Mouse (Mus musculus): ENCODE results near the gene Wdr46. TPM values are rescaled to one million over a fixed set of nuclear protein-coding genes. Genes with fewer than 3 reads are reported as not detected.

Wdr46 gene
- polyA plus RNA-seq, 1 experiment from 2014 or later, result 19.7 TPM

- H3K27me3 ChIP-seq (ENCODE audit: control insufficient read depth, insufficient read depth, low read length), result no peaks in the 10 kb centered on the region
- no peak overlapping the region for H3K4me2 ChIP-seq
- peak; percentile 40; the same call in 1 of the 2 replicates for ATAC-seq (replicated peaks; ENCODE audit: insufficient number of reproducible peaks, low FRiP score, low TSS enrichment)
- H3K36me3 ChIP-seq (ENCODE audit: control insufficient read depth, insufficient read depth, low read length), result peaks cover under 1% of the 10 kb centered on the region; the same call in 1 of the 2 replicates
- no peaks in the 10 kb centered on the region for H3K4me1 ChIP-seq (ENCODE audit: control insufficient read depth, insufficient read depth, low read length)
- no peak overlapping the region for H3K4me3 ChIP-seq (ENCODE audit: low read depth, low read length)
- H3K9ac ChIP-seq (ENCODE audit: low read depth, low read length), result no peak overlapping the region
- no peaks in the 10 kb centered on the region for H3K9me3 ChIP-seq (replicated peaks; ENCODE audit: control insufficient read depth, low read length)
- H3K27ac ChIP-seq (ENCODE audit: low read depth, low read length), result no peak overlapping the region
- WGBS (ENCODE audit: insufficient replicate concordance), result 3% methylated on average over 9 of the region's 9 CpGs
Measured at GRCm38 (mm10) chr17:33968489-33968888, 28.0 kb downstream of the Wdr46 start.

GRCm38 (mm10) chr17:33968927-33969326 is 28.5 kb downstream of the Wdr46 start:
- ATAC-seq (replicated peaks; ENCODE audit: insufficient number of reproducible peaks, low FRiP score, low TSS enrichment), result no peak
- no peak overlapping the region for H3K27ac ChIP-seq (ENCODE audit: low read depth, low read length)
- no peak overlapping the region for H3K4me3 ChIP-seq (ENCODE audit: low read depth, low read length)
- no peaks in the 10 kb centered on the region for H3K9me3 ChIP-seq (replicated peaks; ENCODE audit: control insufficient read depth, low read length)
- no peak overlapping the region for H3K4me2 ChIP-seq
- H3K9ac ChIP-seq (ENCODE audit: low read depth, low read length), result no peak overlapping the region
- no peaks in the 10 kb centered on the region for H3K36me3 ChIP-seq (ENCODE audit: control insufficient read depth, insufficient read depth, low read length)
- H3K27me3 ChIP-seq (ENCODE audit: control insufficient read depth, insufficient read depth, low read length), result no peaks in the 10 kb centered on the region
- whole genome bisulfite sequencing (ENCODE audit: insufficient replicate concordance), result 30% methylated on average over 5 of the region's 5 CpGs
- H3K4me1 ChIP-seq (ENCODE audit: control insufficient read depth, insufficient read depth, low read length), result no peaks in the 10 kb centered on the region

- H3K27me3 ChIP-seq (ENCODE audit: control insufficient read depth, insufficient read depth, low read length), result no peaks in the 10 kb centered on the region
- H3K36me3 ChIP-seq (ENCODE audit: control insufficient read depth, insufficient read depth, low read length), result no peaks in the 10 kb centered on the region
- 64% methylated on average over 4 of the region's 4 CpGs for WGBS (ENCODE audit: insufficient replicate concordance)
- no peak overlapping the region for H3K27ac ChIP-seq (ENCODE audit: low read depth, low read length)
- no peak overlapping the region for H3K9ac ChIP-seq (ENCODE audit: low read depth, low read length)
- no peaks in the 10 kb centered on the region for H3K9me3 ChIP-seq (replicated peaks; ENCODE audit: control insufficient read depth, low read length)
- no peak overlapping the region for H3K4me2 ChIP-seq
- no peaks in the 10 kb centered on the region for H3K4me1 ChIP-seq (ENCODE audit: control insufficient read depth, insufficient read depth, low read length)
- ATAC-seq (replicated peaks; ENCODE audit: insufficient number of reproducible peaks, low FRiP score, low TSS enrichment), result no peak
- no peak overlapping the region for H3K4me3 ChIP-seq (ENCODE audit: low read depth, low read length)
Measured at GRCm38 (mm10) chr17:33969394-33969793, 28.9 kb downstream of the Wdr46 start.

- no peak overlapping the region for H3K4me3 ChIP-seq (ENCODE audit: low read depth, low read length)
- H3K27ac ChIP-seq (ENCODE audit: low read depth, low read length), result no peak overlapping the region
- 0% methylated on average over 1 of the region's 1 CpGs for WGBS (ENCODE audit: insufficient replicate concordance)
- ATAC-seq (replicated peaks; ENCODE audit: insufficient number of reproducible peaks, low FRiP score, low TSS enrichment), result no peak
- no peaks in the 10 kb centered on the region for H3K36me3 ChIP-seq (ENCODE audit: control insufficient read depth, insufficient read depth, low read length)
- H3K4me2 ChIP-seq, result no peak overlapping the region
- H3K4me1 ChIP-seq (ENCODE audit: control insufficient read depth, insufficient read depth, low read length), result no peaks in the 10 kb centered on the region
- no peaks in the 10 kb centered on the region for H3K9me3 ChIP-seq (replicated peaks; ENCODE audit: control insufficient read depth, low read length)
- peaks cover 13% of the 10 kb centered on the region for H3K27me3 ChIP-seq (ENCODE audit: control insufficient read depth, insufficient read depth, low read length)
- H3K9ac ChIP-seq (ENCODE audit: low read depth, low read length), result no peak overlapping the region
Measured at GRCm38 (mm10) chr17:33972691-33973090, 32.2 kb downstream of the Wdr46 start.

- H3K27ac ChIP-seq (ENCODE audit: low read depth, low read length), result no peak overlapping the region
- H3K4me2 ChIP-seq, result no peak overlapping the region
- no peaks in the 10 kb centered on the region for H3K36me3 ChIP-seq (ENCODE audit: control insufficient read depth, insufficient read depth, low read length)
- 54% methylated on average over 3 of the region's 3 CpGs for WGBS (ENCODE audit: insufficient replicate concordance)
- H3K4me1 ChIP-seq (ENCODE audit: control insufficient read depth, insufficient read depth, low read length), result peaks cover 5% of the 10 kb centered on the region
- H3K27me3 ChIP-seq (ENCODE audit: control insufficient read depth, insufficient read depth, low read length), result peaks cover 22% of the 10 kb centered on the region
- no peaks in the 10 kb centered on the region for H3K9me3 ChIP-seq (replicated peaks; ENCODE audit: control insufficient read depth, low read length)
- H3K9ac ChIP-seq (ENCODE audit: low read depth, low read length), result no peak overlapping the region
- no peak for ATAC-seq (replicated peaks; ENCODE audit: insufficient number of reproducible peaks, low FRiP score, low TSS enrichment)
- no peak overlapping the region for H3K4me3 ChIP-seq (ENCODE audit: low read depth, low read length)
Measured at GRCm38 (mm10) chr17:33973572-33973971, 33.1 kb downstream of the Wdr46 start.

GRCm38 (mm10) chr17:33977861-33978557 is 37.5 kb downstream of the Wdr46 start:
- peaks cover 12% of the 10 kb centered on the region for H3K4me1 ChIP-seq (ENCODE audit: control insufficient read depth, insufficient read depth, low read length)
- no peak overlapping the region for H3K27ac ChIP-seq (ENCODE audit: low read depth, low read length)
- WGBS (ENCODE audit: insufficient replicate concordance), result 2% methylated on average over 57 of the region's 57 CpGs
- peaks cover 42% of the 10 kb centered on the region for H3K27me3 ChIP-seq (ENCODE audit: control insufficient read depth, insufficient read depth, low read length)
- peak overlapping the region; percentile 39 for H3K9ac ChIP-seq (ENCODE audit: low read depth, low read length)
- peak overlapping the region; percentile 71 for H3K4me2 ChIP-seq
- H3K4me3 ChIP-seq (ENCODE audit: low read depth, low read length), result peak overlapping the region; percentile 38
- no peaks in the 10 kb centered on the region for H3K9me3 ChIP-seq (replicated peaks; ENCODE audit: control insufficient read depth, low read length)
- no peak for ATAC-seq (replicated peaks; ENCODE audit: insufficient number of reproducible peaks, low FRiP score, low TSS enrichment)
- no peaks in the 10 kb centered on the region for H3K36me3 ChIP-seq (ENCODE audit: control insufficient read depth, insufficient read depth, low read length)

GRCm38 (mm10) chr17:33978631-33979031 is 38.2 kb downstream of the Wdr46 start:
- H3K36me3 ChIP-seq (ENCODE audit: control insufficient read depth, insufficient read depth, low read length), result no peaks in the 10 kb centered on the region
- H3K27me3 ChIP-seq (ENCODE audit: control insufficient read depth, insufficient read depth, low read length), result peaks cover 42% of the 10 kb centered on the region
- no peaks in the 10 kb centered on the region for H3K9me3 ChIP-seq (replicated peaks; ENCODE audit: control insufficient read depth, low read length)
- 0% methylated on average over 17 of the region's 17 CpGs for WGBS (ENCODE audit: insufficient replicate concordance)
- H3K4me3 ChIP-seq (ENCODE audit: low read depth, low read length), result peak overlapping the region; percentile 38
- no peak overlapping the region for H3K27ac ChIP-seq (ENCODE audit: low read depth, low read length)
- peak overlapping the region; percentile 39 for H3K9ac ChIP-seq (ENCODE audit: low read depth, low read length)
- peaks cover 12% of the 10 kb centered on the region for H3K4me1 ChIP-seq (ENCODE audit: control insufficient read depth, insufficient read depth, low read length)
- peak; percentile 77 for ATAC-seq (replicated peaks; ENCODE audit: insufficient number of reproducible peaks, low FRiP score, low TSS enrichment)
- peak overlapping the region; percentile 71 for H3K4me2 ChIP-seq

GRCm38 (mm10) chr17:33979512-33980050 is 39.1 kb downstream of the Wdr46 start:
- Histone ChIP-seq H3K4me3 (ENCODE audit: low read depth, low read length) (no peak overlapping the region), H3K27ac (ENCODE audit: low read depth, low read length) (no peak overlapping the region), H3K27me3 (ENCODE audit: control insufficient read depth, insufficient read depth, low read length) (peaks cover 42% of the 10 kb centered on the region), H3K4me2 (no peak overlapping the region), H3K9ac (ENCODE audit: low read depth, low read length) (no peak overlapping the region), H3K9me3 (replicated peaks; ENCODE audit: control insufficient read depth, low read length) (no peaks in the 10 kb centered on the region), H3K36me3 (ENCODE audit: control insufficient read depth, insufficient read depth, low read length) (no peaks in the 10 kb centered on the region), H3K4me1 (ENCODE audit: control insufficient read depth, insufficient read depth, low read length) (peaks cover 12% of the 10 kb centered on the region)
- WGBS (ENCODE audit: insufficient replicate concordance), result 62% methylated on average over 6 of the region's 6 CpGs
- ATAC-seq (replicated peaks; ENCODE audit: insufficient number of reproducible peaks, low FRiP score, low TSS enrichment), result no peak
